Mouse (Mus musculus): Measurements from ENCODE around the gene Usp34.
A peak's percentile ranks its signal among the peaks of the same experiment; 100 is the strongest.
"Not testable (repeated sequence)": the region's sequence is repeated elsewhere in the genome, so short reads cannot be mapped to it uniquely, and the experiment has no call there.

Gene Usp34

GRCm38 (mm10) chr11:23306764-23307565, at the start of gene Usp34:
Gene Usp34, plus strand, starts transcription at chr11:23306895.
- peak; percentile 72 for DNase-seq (ENCODE audit: low spot score)

GRCm38 (mm10) chr11:23259073-23259472, 47.6 kb upstream of the Usp34 start:
- no peak for DNase-seq (ENCODE audit: low spot score)

GRCm38 (mm10) chr11:23259481-23259880, 47.2 kb upstream of the Usp34 start:
- DNase-seq (ENCODE audit: low spot score) = no peak

- no peak for DNase-seq (ENCODE audit: low spot score)
Measured at GRCm38 (mm10) chr11:23260186-23260585, 46.5 kb upstream of the Usp34 start.

- DNase-seq (ENCODE audit: low spot score) = peak; percentile 22
Measured at GRCm38 (mm10) chr11:23261490-23261889, 45.2 kb upstream of the Usp34 start.

- no peak for DNase-seq (ENCODE audit: low spot score)
Measured at GRCm38 (mm10) chr11:23264949-23265348, 41.7 kb upstream of the Usp34 start.

- peak; percentile 33 for DNase-seq (ENCODE audit: low spot score)
Measured at GRCm38 (mm10) chr11:23271770-23272724, 34.6 kb upstream of the Usp34 start.

- no peak for DNase-seq (ENCODE audit: low spot score)
Measured at GRCm38 (mm10) chr11:23275780-23276179, 30.9 kb upstream of the Usp34 start.

- DNase-seq (ENCODE audit: low spot score) = no peak
Measured at GRCm38 (mm10) chr11:23284469-23284868, 22.2 kb upstream of the Usp34 start.

- not testable (repeated sequence) for DNase-seq (ENCODE audit: low spot score)
Measured at GRCm38 (mm10) chr11:23288866-23289265, 17.8 kb upstream of the Usp34 start.

- no peak for DNase-seq (ENCODE audit: low spot score)
Measured at GRCm38 (mm10) chr11:23297379-23297778, 9.3 kb upstream of the Usp34 start.

- DNase-seq (ENCODE audit: low spot score) = no peak
Measured at GRCm38 (mm10) chr11:23298301-23298700, 8.4 kb upstream of the Usp34 start.

- no peak for DNase-seq (ENCODE audit: low spot score)
Measured at GRCm38 (mm10) chr11:23299910-23300309, 6.8 kb upstream of the Usp34 start.

GRCm38 (mm10) chr11:23303126-23303525, 3.6 kb upstream of the Usp34 start:
- no peak for DNase-seq (ENCODE audit: low spot score)

GRCm38 (mm10) chr11:23305101-23305672, 1.5 kb upstream of the Usp34 start:
- not testable (repeated sequence) for DNase-seq (ENCODE audit: low spot score)

- peak; percentile 93 for DNase-seq (ENCODE audit: low spot score)
Measured at GRCm38 (mm10) chr11:23305673-23306608, 754 bp upstream of the Usp34 start.

GRCm38 (mm10) chr11:23307566-23307920, 848 bp downstream of the Usp34 start:
- DNase-seq (ENCODE audit: low spot score) = no peak

- DNase-seq (ENCODE audit: low spot score) = no peak
Measured at GRCm38 (mm10) chr11:23313496-23313895, 6.8 kb downstream of the Usp34 start.

- no peak for DNase-seq (ENCODE audit: low spot score)
Measured at GRCm38 (mm10) chr11:23329413-23329812, 22.7 kb downstream of the Usp34 start.

- peak; percentile 10 for DNase-seq (ENCODE audit: low spot score)
Measured at GRCm38 (mm10) chr11:23332136-23332535, 25.4 kb downstream of the Usp34 start.

GRCm38 (mm10) chr11:23335160-23335559, 28.5 kb downstream of the Usp34 start:
- no peak for DNase-seq (ENCODE audit: low spot score)

Measured in embryo, embryonic 10.5 days (tissue).